Mouse (Mus musculus) kidney, adult 2 months (tissue): ENCODE results near the gene Zfr.

Source experiments
- CTCF ChIP-seq: fragments of 200-500 bp; conservative IDR thresholded peaks from 2 replicates; pipeline ENCODE4 v1.5.1; 2011; ENCODE audit warnings: low read depth, mild to moderate bottlenecking, control low read depth, low read length, moderate library complexity, mixed read lengths; ENCODE audit not compliant: insufficient read depth, insufficient read length
- POLR2A ChIP-seq: fragments of 200-500 bp; IDR thresholded peaks from one replicate; pipeline ENCODE4 v1.6.1; 2011; ENCODE audit warnings: low read depth, low read length, control low read depth

DNA sequence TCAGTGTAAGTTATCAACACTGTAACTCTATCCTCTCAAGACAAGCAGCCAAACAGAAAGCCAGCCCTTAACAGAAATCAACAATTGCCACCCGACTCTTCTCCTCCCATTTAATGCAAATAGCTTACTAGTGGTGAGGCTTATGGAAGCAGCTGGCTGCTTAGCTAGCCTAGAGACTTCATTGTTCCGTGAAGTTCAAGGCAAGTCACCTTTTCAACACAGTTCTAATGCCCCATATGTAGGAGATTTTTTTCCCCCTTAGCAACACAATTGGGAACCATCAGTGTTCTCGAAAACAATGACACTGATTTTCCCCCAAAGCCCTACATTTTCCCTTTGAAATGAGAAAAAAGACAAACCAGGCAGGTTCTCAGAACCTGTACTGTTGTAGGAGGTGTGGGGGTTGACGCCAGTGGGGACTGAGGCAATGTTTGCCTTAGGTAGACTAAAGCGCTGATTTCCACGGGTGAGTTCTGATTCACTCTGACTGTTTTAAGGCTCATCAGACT is 1.9 kb upstream of the Zfr start:
- no peak for TF ChIP-seq POLR2A
- TF ChIP-seq CTCF = no peak
